Comparison of ENCODE assay signal across 23 mouse cellular contexts in genomic region chr13:73484171-73484570, GRCm38 (mm10). TPM values are rescaled to one million over a fixed set of nuclear protein-coding genes. Genes with fewer than 3 reads are reported as not detected.
A peak's percentile ranks its signal among the peaks of the same experiment; 100 is the strongest.
DNase-seq lines count a peak whose midpoint lies in the region; ATAC-seq lines count a peak whose summit lies in the region.
"Had no signal": no experiment of that assay in that cellular context is flagged by ENCODE, and none has a peak within 500 bp of the region (broad histone marks: within the 10 kb centered on the region; RNA-seq: fewer than 3 reads in every experiment).

No protein-coding gene starts in this region.

- H3K4me1 ChIP-seq in heart, embryonic 15.5 days (replicated peaks) = peaks cover 20% of the 10 kb centered on the region
- no peaks in the 10 kb centered on the region; the same call in 1 of the 2 replicates for H3K4me1 ChIP-seq in intestine, embryonic 16.5 days (ENCODE audit: control insufficient read depth, insufficient read depth, low read length)
- H3K4me1 ChIP-seq in liver, embryonic 16.5 days (ENCODE audit: control insufficient read depth, low read depth, low read length) = peaks cover 61% of the 10 kb centered on the region
- H3K4me1 ChIP-seq in embryonic facial prominence, embryonic 10.5 days = peaks cover 11% of the 10 kb centered on the region; the same call in 1 of the 2 replicates
- H3K4me1 ChIP-seq: limb, embryonic 15.5 days had no signal

- peaks cover 21% of the 10 kb centered on the region for H3K36me3 ChIP-seq in heart, embryonic 15.5 days
- 0 out of 2 replicates have a peak, but pooled peaks cover 2% of the 10 kb centered on the region for H3K36me3 ChIP-seq in intestine, embryonic 16.5 days (ENCODE audit: control insufficient read depth, insufficient read depth, low read length)
- H3K36me3 ChIP-seq in liver, embryonic 16.5 days (ENCODE audit: control insufficient read depth, insufficient read depth) = peaks cover 51% of the 10 kb centered on the region
- H3K36me3 ChIP-seq in embryonic facial prominence, embryonic 10.5 days (replicated peaks) = peaks cover 60% of the 10 kb centered on the region

- no peaks in the 10 kb centered on the region for H3K9me3 ChIP-seq in heart, embryonic 15.5 days (replicated peaks)
- no peaks in the 10 kb centered on the region for H3K9me3 ChIP-seq in intestine, embryonic 16.5 days (ENCODE audit: control insufficient read depth, low read length)
- no peaks in the 10 kb centered on the region for H3K9me3 ChIP-seq in liver, embryonic 16.5 days (replicated peaks; ENCODE audit: control insufficient read depth, low read length)
- H3K9me3 ChIP-seq in embryonic facial prominence, embryonic 10.5 days = peaks cover 5% of the 10 kb centered on the region; the same call in 1 of the 2 replicates
- H3K9me3 ChIP-seq: limb, embryonic 15.5 days had no signal

- WGBS in heart, embryonic 15.5 days = 44% methylated on average over 5 of the region's 5 CpGs
- 64% methylated on average over 5 of the region's 5 CpGs for WGBS in intestine, embryonic 16.5 days
- 16% methylated on average over 5 of the region's 5 CpGs for WGBS in liver, embryonic 16.5 days (ENCODE audit: insufficient replicate concordance)
- 90% methylated on average over 5 of the region's 5 CpGs for WGBS in embryonic facial prominence, embryonic 10.5 days

- no peaks in the 10 kb centered on the region for H3K27me3 ChIP-seq in heart, embryonic 15.5 days
- H3K27me3 ChIP-seq in intestine, embryonic 16.5 days (replicated peaks; ENCODE audit: control insufficient read depth, insufficient read depth, low read length) = no peaks in the 10 kb centered on the region
- H3K27me3 ChIP-seq in liver, embryonic 16.5 days (ENCODE audit: control insufficient read depth, insufficient read depth, low read depth, low read length) = no peaks in the 10 kb centered on the region
- H3K27me3 ChIP-seq in embryonic facial prominence, embryonic 10.5 days (replicated peaks; ENCODE audit: low read depth, poor library complexity, severe bottlenecking) = no peaks in the 10 kb centered on the region
- H3K27me3 ChIP-seq: limb, embryonic 15.5 days had no signal

- H3K4me3 ChIP-seq in heart, embryonic 15.5 days = no peak overlapping the region
- no peak overlapping the region for H3K4me3 ChIP-seq in intestine, embryonic 16.5 days (ENCODE audit: low read length)
- H3K4me3 ChIP-seq in liver, embryonic 16.5 days (ENCODE audit: low read depth, low read length) = no peak overlapping the region; the same call in 1 of the 2 replicates
- H3K4me3 ChIP-seq in embryonic facial prominence, embryonic 10.5 days = no peak overlapping the region
- H3K4me3 ChIP-seq: gastrocnemius, adult 2 months; hindbrain, embryonic 10.5 days; layer of hippocampus, adult 2 months; limb, embryonic 15.5 days; midbrain, embryonic 10.5 days had no signal

- no peak overlapping the region for H3K9ac ChIP-seq in heart, embryonic 15.5 days
- H3K9ac ChIP-seq in intestine, embryonic 16.5 days (ENCODE audit: low read depth, low read length) = no peak overlapping the region
- peak overlapping the region; percentile 36 for H3K9ac ChIP-seq in liver, embryonic 16.5 days (ENCODE audit: low read depth, low read length)
- H3K9ac ChIP-seq: forebrain, postnatal 0 days; limb, embryonic 15.5 days had no signal

- peak overlapping the region; percentile 40; the same call in 1 of the 2 replicates for H3K27ac ChIP-seq in heart, embryonic 15.5 days
- no peak overlapping the region for H3K27ac ChIP-seq in intestine, embryonic 16.5 days (ENCODE audit: low read length)
- peak overlapping the region; percentile 61 for H3K27ac ChIP-seq in liver, embryonic 16.5 days (ENCODE audit: low read length)
- no peak overlapping the region for H3K27ac ChIP-seq in embryonic facial prominence, embryonic 10.5 days (replicated peaks)
- H3K27ac ChIP-seq: gastrocnemius, adult 2 months; layer of hippocampus, adult 2 months; limb, embryonic 15.5 days; midbrain, embryonic 10.5 days had no signal

- no peak overlapping the region for H3K4me2 ChIP-seq in heart, embryonic 15.5 days
- H3K4me2 ChIP-seq in intestine, embryonic 16.5 days (ENCODE audit: low read depth, low read length) = no peak overlapping the region
- H3K4me2 ChIP-seq in liver, embryonic 16.5 days (ENCODE audit: low read depth, low read length) = peak overlapping the region; percentile 24; the same call in 1 of the 2 replicates
- H3K4me2 ChIP-seq: limb, embryonic 15.5 days had no signal

- DNase-seq in heart, adult 8-10 months (ENCODE audit: low spot score) = no peak
- no peak for DNase-seq in embryonic facial prominence, embryonic 10.5 days (ENCODE audit: low spot score)
- DNase-seq in frontal cortex, postnatal 14 days (ENCODE audit: low spot score in 2 of 2) = no peak
- DNase-seq in lung, postnatal 4 days = no peak
- DNase-seq: adrenal gland, postnatal 14 days; cerebellum, adult 9-11 months; forebrain, postnatal 0 days; gastrocnemius, adult 2 months; kidney, adult 8-10 months; kidney, postnatal 14 days; lung, postnatal 10 days; right cerebral cortex, adult 18-20 months had no signal

- ATAC-seq in heart, embryonic 15.5 days (replicated peaks; ENCODE audit: insufficient number of reproducible peaks, insufficient read depth, low FRiP score, low read depth) = no peak
- peak; percentile 74 for ATAC-seq in common myeloid progenitor, adult 5-6 weeks (replicated peaks; ENCODE audit: low read depth, poor library complexity, severe bottlenecking)
- ATAC-seq in intestine, embryonic 16.5 days = 0 out of 2 replicates have a peak, but pooled peaks have one; percentile 71
- peak; percentile 68 for ATAC-seq in liver, embryonic 16.5 days (ENCODE audit: low read depth)
- ATAC-seq: forebrain, postnatal 0 days had no signal

RNA-seq across cellular contexts. Expression of gene Lpcat1, which starts 17.2 kb away (rescaled TPM):
- 15.9 and 19.1 TPM in 2 replicates for polyA plus RNA-seq in heart, embryonic 15.5 days (2015; fragmentation: Nextera tagmentation; extraction: Ambion mirVana)
- total RNA-seq in heart, adult 8-10 months (2022) = 1 to 10 TPM; 6.8 to 9.6 (median 7.5) TPM
- total RNA-seq in common myeloid progenitor, adult 5-6 weeks (2017) = 14.2 and 18.7 TPM in 2 replicates
- 13.2 and 15.5 TPM in 2 replicates for polyA plus RNA-seq in intestine, embryonic 16.5 days (2015; fragmentation: Nextera tagmentation; extraction: Ambion mirVana)
- polyA plus RNA-seq in liver, embryonic 16.5 days (2015; fragmentation: Nextera tagmentation; extraction: Ambion mirVana) = 59.4 and 64.7 TPM in 2 replicates
- 59.4 and 60.5 TPM in 2 replicates for polyA plus RNA-seq in embryonic facial prominence, embryonic 10.5 days (2016; fragmentation: Nextera tagmentation; extraction: Ambion mirVana)

RNA-seq across cellular contexts. Expression of gene Slc6a3, which starts 52.4 kb away (rescaled TPM):
- 0.05 and 0.14 TPM in 2 replicates for polyA plus RNA-seq in heart, embryonic 15.5 days (2015; fragmentation: Nextera tagmentation; extraction: Ambion mirVana)
- total RNA-seq in heart, adult 8-10 months (2022) = not detected
- not detected in 2 replicates for total RNA-seq in common myeloid progenitor, adult 5-6 weeks (2017)
- polyA plus RNA-seq in intestine, embryonic 16.5 days (2015; fragmentation: Nextera tagmentation; extraction: Ambion mirVana) = 1.1 and 2.4 TPM in 2 replicates
- polyA plus RNA-seq in liver, embryonic 16.5 days (2015; fragmentation: Nextera tagmentation; extraction: Ambion mirVana) = 0.63 and 0.67 TPM in 2 replicates
- 0.20 TPM in 1 of 2 replicates, not detected in the other for polyA plus RNA-seq in embryonic facial prominence, embryonic 10.5 days (2016; fragmentation: Nextera tagmentation; extraction: Ambion mirVana)
- total RNA-seq: gastrocnemius, adult 2 months; granulocyte monocyte progenitor cell, adult 5-6 weeks had no signal
- polyA plus RNA-seq: embryonic facial prominence, embryonic 14.5 days; neural tube, embryonic 11.5 days had no signal

Comparison
In these comparisons a context has a peak if more than half of its experiments do, and no peak if none do; other contexts are left out.
1. H3K27ac ChIP-seq: peak in heart, embryonic 15.5 days (single experiment) and liver, embryonic 16.5 days (single experiment); none in intestine, embryonic 16.5 days (single experiment) and embryonic facial prominence, embryonic 10.5 days (single experiment).